Mouse (Mus musculus): ENCODE data around the gene Hax1.
A peak's percentile ranks its signal among the peaks of the same experiment; 100 is the strongest.

Gene Hax1

GRCm38 (mm10) chr3:89961436-89961835, 37.1 kb downstream of the Hax1 start:
- no peak for DNase-seq

GRCm38 (mm10) chr3:89960469-89960868, 38.1 kb downstream of the Hax1 start:
- DNase-seq, result peak; percentile 90

- no peak for DNase-seq
These were observed 39.1 kb downstream of the Hax1 start for GRCm38 (mm10) chr3:89959435-89959834.

- no peak for DNase-seq
These were observed 40.7 kb downstream of the Hax1 start for GRCm38 (mm10) chr3:89957880-89958279.

GRCm38 (mm10) chr3:89956177-89956971, 42.2 kb downstream of the Hax1 start:
- no peak for DNase-seq

GRCm38 (mm10) chr3:89953420-89953819, 45.2 kb downstream of the Hax1 start:
- peak; percentile 83 for DNase-seq

- no peak for DNase-seq
These were observed 49.9 kb downstream of the Hax1 start for GRCm38 (mm10) chr3:89948655-89949054.

GRCm38 (mm10) chr3:89948021-89948420, 50.6 kb downstream of the Hax1 start:
- DNase-seq, result no peak
